Mouse (Mus musculus): ENCODE results near the gene Atp8a2. TPM values are rescaled to one million over a fixed set of nuclear protein-coding genes. Genes with fewer than 3 reads are reported as not detected.
"Not testable (repeated sequence)": the region's sequence is repeated elsewhere in the genome, so short reads cannot be mapped to it uniquely, and the experiment has no call there.

Gene Atp8a2
- polyA plus RNA-seq, 1 experiment: 0.01 TPM

- no peaks in the 10 kb centered on the region for H3K9me3 ChIP-seq (ENCODE audit: control insufficient read depth, low read length)
- H3K36me3 ChIP-seq (ENCODE audit: control insufficient read depth): no peaks in the 10 kb centered on the region
- H3K4me1 ChIP-seq (ENCODE audit: control insufficient read depth): no peaks in the 10 kb centered on the region
- TF ChIP-seq GATA1 (IDR thresholded peaks at IDR 0.05; ENCODE audit: low read length): no peak
- TF ChIP-seq TAL1 (IDR thresholded peaks at IDR 0.05; ENCODE audit: low read length): no peak
- no peaks in the 10 kb centered on the region for H3K27me3 ChIP-seq (ENCODE audit: control insufficient read depth)
- no peak overlapping the region for H3K4me3 ChIP-seq (replicated peaks)
Measured at GRCm38 (mm10) chr14:59836876-59837543, 360.0 kb downstream of the Atp8a2 start.

GRCm38 (mm10) chr14:59829580-59829979 is 367.4 kb downstream of the Atp8a2 start:
- H3K36me3 ChIP-seq (ENCODE audit: control insufficient read depth): no peaks in the 10 kb centered on the region
- H3K27me3 ChIP-seq (ENCODE audit: control insufficient read depth): no peaks in the 10 kb centered on the region
- H3K4me1 ChIP-seq (ENCODE audit: control insufficient read depth): no peaks in the 10 kb centered on the region
- no peak overlapping the region for H3K4me3 ChIP-seq (replicated peaks)
- no peaks in the 10 kb centered on the region for H3K9me3 ChIP-seq (ENCODE audit: control insufficient read depth, low read length)
- TF ChIP-seq GATA1 (IDR thresholded peaks at IDR 0.05; ENCODE audit: low read length) (no peak), TAL1 (IDR thresholded peaks at IDR 0.05; ENCODE audit: low read length) (no peak)

- Histone ChIP-seq H3K27me3 (ENCODE audit: control insufficient read depth) (no peaks in the 10 kb centered on the region), H3K4me3 (replicated peaks) (no peak overlapping the region), H3K4me1 (ENCODE audit: control insufficient read depth) (no peaks in the 10 kb centered on the region), H3K36me3 (ENCODE audit: control insufficient read depth) (no peaks in the 10 kb centered on the region), H3K9me3 (ENCODE audit: control insufficient read depth, low read length) (no peaks in the 10 kb centered on the region)
- TF ChIP-seq TAL1 (IDR thresholded peaks at IDR 0.05; ENCODE audit: low read length): no peak
- no peak for TF ChIP-seq GATA1 (IDR thresholded peaks at IDR 0.05; ENCODE audit: low read length)
Measured at GRCm38 (mm10) chr14:59827409-59827808, 369.6 kb downstream of the Atp8a2 start.

GRCm38 (mm10) chr14:59820115-59820419 is 376.9 kb downstream of the Atp8a2 start:
- Histone ChIP-seq H3K4me1 (ENCODE audit: control insufficient read depth) (no peaks in the 10 kb centered on the region), H3K36me3 (ENCODE audit: control insufficient read depth) (no peaks in the 10 kb centered on the region), H3K9me3 (ENCODE audit: control insufficient read depth, low read length) (no peaks in the 10 kb centered on the region; the same call in 1 of the 2 replicates), H3K27me3 (ENCODE audit: control insufficient read depth) (no peaks in the 10 kb centered on the region), H3K4me3 (replicated peaks) (no peak overlapping the region)
- TF ChIP-seq TAL1 (IDR thresholded peaks at IDR 0.05; ENCODE audit: low read length) (no peak), GATA1 (IDR thresholded peaks at IDR 0.05; ENCODE audit: low read length) (no peak)

DNA sequence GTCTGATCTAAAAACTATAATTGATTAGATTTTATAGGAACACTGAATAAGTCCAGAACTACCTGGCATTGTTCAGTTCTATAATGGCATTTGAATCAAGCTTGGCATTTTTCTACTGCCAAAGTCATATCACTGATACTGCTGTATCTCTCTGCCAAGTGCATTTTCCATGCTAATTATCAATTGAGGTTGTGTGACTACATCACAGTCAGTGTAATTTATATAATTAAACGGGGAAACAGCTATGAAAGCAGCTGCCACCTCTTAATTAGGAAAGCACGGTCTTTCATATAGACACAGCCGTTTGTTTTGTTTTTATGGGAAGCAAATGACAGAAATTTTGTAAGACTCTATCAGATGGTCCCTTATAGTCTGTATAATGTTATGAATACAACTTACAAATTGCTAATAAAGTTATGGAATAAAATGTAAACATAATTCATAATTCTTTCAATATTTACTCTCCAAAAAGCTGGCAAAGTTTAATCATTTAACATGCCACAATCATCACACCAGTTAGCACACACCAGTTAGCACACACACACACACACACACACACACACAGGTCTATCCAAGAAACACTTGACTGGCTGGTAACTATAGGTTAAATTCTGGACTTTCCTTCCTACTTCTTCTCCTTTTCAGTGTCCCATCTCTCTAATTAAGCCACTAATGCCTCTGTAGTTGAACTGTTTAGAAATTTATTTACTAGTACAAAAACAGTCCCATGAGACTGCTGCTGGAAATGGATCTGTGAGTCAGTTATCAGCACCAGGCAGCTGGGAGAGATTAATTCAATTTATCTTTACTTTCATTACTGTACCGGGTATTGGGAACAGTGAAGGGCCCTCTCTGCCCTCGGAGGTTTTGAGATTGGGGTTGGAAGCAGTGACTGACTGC is 377.5 kb downstream of the Atp8a2 start:
- Histone ChIP-seq H3K27me3 (ENCODE audit: control insufficient read depth) (no peaks in the 10 kb centered on the region), H3K4me1 (ENCODE audit: control insufficient read depth) (no peaks in the 10 kb centered on the region), H3K9me3 (ENCODE audit: control insufficient read depth, low read length) (no peaks in the 10 kb centered on the region; the same call in 1 of the 2 replicates), H3K4me3 (replicated peaks) (no peak overlapping the region), H3K36me3 (ENCODE audit: control insufficient read depth) (no peaks in the 10 kb centered on the region)
- no peak for TF ChIP-seq TAL1 (IDR thresholded peaks at IDR 0.05; ENCODE audit: low read length)
- TF ChIP-seq GATA1 (IDR thresholded peaks at IDR 0.05; ENCODE audit: low read length): no peak

- not testable (repeated sequence) for H3K36me3 ChIP-seq (ENCODE audit: control insufficient read depth); H3K9me3 ChIP-seq (ENCODE audit: control insufficient read depth, low read length); H3K4me1 ChIP-seq (ENCODE audit: control insufficient read depth); H3K4me3 ChIP-seq (replicated peaks); H3K27me3 ChIP-seq (ENCODE audit: control insufficient read depth)
Measured at GRCm38 (mm10) chr14:59810316-59810715, 386.7 kb downstream of the Atp8a2 start.

DNA sequence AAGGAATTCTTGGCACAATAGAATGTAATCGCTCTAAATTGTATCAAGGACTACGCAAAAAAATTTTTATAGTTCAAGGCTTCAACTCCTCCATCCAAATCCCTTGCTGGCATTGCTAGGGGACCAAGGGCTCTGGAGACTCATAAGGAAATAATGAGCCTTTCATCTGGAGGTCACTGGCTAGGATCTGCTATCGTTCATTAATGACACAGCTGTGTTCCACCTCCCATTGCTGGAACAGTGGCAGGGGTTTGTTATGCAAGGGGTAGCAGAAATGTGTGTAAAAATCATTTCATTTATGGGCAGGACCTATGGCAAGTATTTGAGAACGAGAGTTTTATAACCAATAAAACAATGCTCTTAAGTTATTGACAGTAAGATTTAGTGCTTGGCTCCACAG is 387.2 kb downstream of the Atp8a2 start:
- TF ChIP-seq TAL1 (IDR thresholded peaks at IDR 0.05; ENCODE audit: low read length) (no peak), GATA1 (IDR thresholded peaks at IDR 0.05; ENCODE audit: low read length) (no peak)
- Histone ChIP-seq H3K36me3 (ENCODE audit: control insufficient read depth) (no peaks in the 10 kb centered on the region), H3K4me3 (replicated peaks) (no peak overlapping the region), H3K9me3 (ENCODE audit: control insufficient read depth, low read length) (no peaks in the 10 kb centered on the region), H3K4me1 (ENCODE audit: control insufficient read depth) (no peaks in the 10 kb centered on the region), H3K27me3 (ENCODE audit: control insufficient read depth) (no peaks in the 10 kb centered on the region)

DNA sequence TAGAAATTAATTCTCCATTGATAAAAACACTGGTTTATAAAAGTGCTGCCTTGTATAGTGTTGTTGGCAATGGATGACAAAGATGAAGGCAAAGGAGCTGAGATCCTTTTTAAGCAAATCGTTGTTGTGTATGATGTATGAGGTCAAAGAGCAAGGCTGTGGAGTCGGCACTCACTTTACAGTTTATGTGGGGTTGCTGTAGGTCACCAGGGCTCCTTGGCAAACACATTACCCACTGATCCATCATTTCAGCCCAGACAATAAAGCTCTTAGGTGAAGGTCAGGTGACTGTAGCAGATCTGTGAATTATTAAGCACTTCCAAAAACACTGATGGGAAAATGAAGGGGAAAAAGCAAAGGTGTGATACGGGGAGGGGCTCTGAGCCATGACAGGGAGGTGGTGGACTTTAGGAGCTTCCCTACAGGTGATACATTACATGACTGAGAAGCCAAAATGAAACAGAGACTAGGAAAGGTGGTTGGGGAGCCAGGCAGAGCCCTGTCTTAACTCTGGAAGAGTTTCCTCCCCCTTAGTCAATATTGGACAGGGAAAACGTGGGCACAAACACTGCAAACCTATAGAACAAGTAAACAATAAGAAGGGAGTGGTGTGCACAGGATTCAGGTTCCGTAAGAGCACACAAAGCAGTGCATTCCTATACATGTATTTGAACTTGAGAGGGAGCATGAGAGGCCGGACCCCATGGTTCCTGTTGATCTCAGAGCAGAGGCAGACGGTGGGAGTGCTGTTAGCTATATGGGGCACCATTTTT is 389.3 kb downstream of the Atp8a2 start:
- H3K4me1 ChIP-seq (ENCODE audit: control insufficient read depth): no peaks in the 10 kb centered on the region

DNA sequence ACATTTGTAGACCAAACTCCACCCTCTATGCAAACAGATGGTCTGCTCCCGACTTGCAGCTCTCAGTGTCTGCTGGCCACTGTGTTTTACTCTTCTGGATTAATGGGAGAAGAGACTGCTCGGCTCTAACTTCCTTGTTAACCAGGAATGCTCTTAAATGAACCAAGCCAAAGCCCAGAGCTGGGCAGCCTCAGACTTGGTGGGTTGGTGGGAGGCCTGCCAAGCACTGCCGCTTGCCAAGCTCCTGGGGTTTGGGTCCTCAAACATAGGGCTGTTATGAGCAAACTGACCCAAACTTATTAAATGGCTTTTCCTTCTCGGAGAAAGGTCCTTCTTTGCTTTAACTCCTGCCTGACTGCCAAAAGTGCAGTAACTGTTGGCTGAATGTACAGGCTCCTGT is 390.1 kb downstream of the Atp8a2 start:
- Histone ChIP-seq H3K4me1 (ENCODE audit: control insufficient read depth) (no peaks in the 10 kb centered on the region), H3K36me3 (ENCODE audit: control insufficient read depth) (no peaks in the 10 kb centered on the region), H3K4me3 (replicated peaks) (no peak overlapping the region), H3K9me3 (ENCODE audit: control insufficient read depth, low read length) (no peaks in the 10 kb centered on the region), H3K27me3 (ENCODE audit: control insufficient read depth) (no peaks in the 10 kb centered on the region)
- no peak for TF ChIP-seq GATA1 (IDR thresholded peaks at IDR 0.05; ENCODE audit: low read length)
- TF ChIP-seq TAL1 (IDR thresholded peaks at IDR 0.05; ENCODE audit: low read length): no peak

More for the DNA sequence above, 389.3 kb downstream of the Atp8a2 start:
- Histone ChIP-seq H3K36me3 (ENCODE audit: control insufficient read depth) (no peaks in the 10 kb centered on the region), H3K9me3 (ENCODE audit: control insufficient read depth, low read length) (no peaks in the 10 kb centered on the region), H3K4me3 (replicated peaks) (no peak overlapping the region), H3K27me3 (ENCODE audit: control insufficient read depth) (no peaks in the 10 kb centered on the region)
- TF ChIP-seq TAL1 (IDR thresholded peaks at IDR 0.05; ENCODE audit: low read length) (no peak), GATA1 (IDR thresholded peaks at IDR 0.05; ENCODE audit: low read length) (no peak)
